Mouse (Mus musculus): ENCODE results near the gene Trim61. TPM values are rescaled to one million over a fixed set of nuclear protein-coding genes. Genes with fewer than 3 reads are reported as not detected.
A peak's percentile ranks its signal among the peaks of the same experiment; 100 is the strongest.

Trim61 gene
- total and polyA plus RNA-seq, 2 experiments = not detected

GRCm38 (mm10) chr8:65037117-65037533, 18.8 kb upstream of the Trim61 start, which contains the start of gene Apela:
Apela (minus strand) TSS chr8:65037336.
- H3K36me3 ChIP-seq (ENCODE audit: control insufficient read depth, insufficient read depth, low read length) = no peaks in the 10 kb centered on the region
- H3K4me1 ChIP-seq (ENCODE audit: control insufficient read depth, insufficient read depth, low read length) = peaks cover 2% of the 10 kb centered on the region; the same call in 1 of the 2 replicates
- no peak within 1 kb of the TSS for H3K9ac ChIP-seq (ENCODE audit: low read depth, low read length)
- no peak within 1 kb of the TSS for H3K27ac ChIP-seq (replicated peaks; ENCODE audit: insufficient read depth, low read depth, low read length)
- no peaks in the 10 kb centered on the region for H3K79me2 ChIP-seq (ENCODE audit: control insufficient read depth, insufficient read depth, low read length)
- TF ChIP-seq POLR2A (IDR thresholded peaks at IDR 0.05; ENCODE audit: extremely low read depth, insufficient read depth, low read length) (no peak), CTCF (IDR thresholded peaks at IDR 0.05; ENCODE audit: low read depth, low read length) (no peak)
- H3K4me3 ChIP-seq (ENCODE audit: insufficient read depth, low read depth, low read length) = no peak within 1 kb of the TSS; the same call in 1 of the 2 replicates
- 2% methylated on average over 8 of the region's 8 CpGs for WGBS
- no peaks in the 10 kb centered on the region; the same call in 1 of the 2 replicates for H3K27me3 ChIP-seq (ENCODE audit: control insufficient read depth, insufficient read depth, low read length)
- DNase-seq (ENCODE audit: extremely low read depth, low read depth, low spot score) = peak; percentile 68

- Histone ChIP-seq H3K36me3 (ENCODE audit: control insufficient read depth, insufficient read depth, low read length) (no peaks in the 10 kb centered on the region), H3K9ac (ENCODE audit: low read depth, low read length) (no peak overlapping the region), H3K27me3 (ENCODE audit: control insufficient read depth, insufficient read depth, low read length) (no peaks in the 10 kb centered on the region; the same call in 1 of the 2 replicates), H3K4me3 (ENCODE audit: insufficient read depth, low read depth, low read length) (no peak overlapping the region), H3K27ac (replicated peaks; ENCODE audit: insufficient read depth, low read depth, low read length) (no peak overlapping the region), H3K4me1 (ENCODE audit: control insufficient read depth, insufficient read depth, low read length) (peaks cover 2% of the 10 kb centered on the region; the same call in 1 of the 2 replicates), H3K79me2 (ENCODE audit: control insufficient read depth, insufficient read depth, low read length) (no peaks in the 10 kb centered on the region)
- 70% methylated on average over 2 of the region's 2 CpGs for WGBS
- no peak for DNase-seq (ENCODE audit: extremely low read depth, low read depth, low spot score)
- TF ChIP-seq CTCF (IDR thresholded peaks at IDR 0.05; ENCODE audit: low read depth, low read length) (no peak), POLR2A (IDR thresholded peaks at IDR 0.05; ENCODE audit: extremely low read depth, insufficient read depth, low read length) (no peak)
Observed at GRCm38 (mm10) chr8:65034136-65034535, 15.8 kb upstream of the Trim61 start.

- no peak for DNase-seq (ENCODE audit: extremely low read depth, low read depth, low spot score)
- Histone ChIP-seq H3K9ac (ENCODE audit: low read depth, low read length) (no peak overlapping the region), H3K27me3 (ENCODE audit: control insufficient read depth, insufficient read depth, low read length) (no peaks in the 10 kb centered on the region; the same call in 1 of the 2 replicates), H3K27ac (replicated peaks; ENCODE audit: insufficient read depth, low read depth, low read length) (no peak overlapping the region), H3K4me1 (ENCODE audit: control insufficient read depth, insufficient read depth, low read length) (peaks cover 2% of the 10 kb centered on the region; the same call in 1 of the 2 replicates), H3K36me3 (ENCODE audit: control insufficient read depth, insufficient read depth, low read length) (no peaks in the 10 kb centered on the region), H3K79me2 (ENCODE audit: control insufficient read depth, insufficient read depth, low read length) (no peaks in the 10 kb centered on the region), H3K4me3 (ENCODE audit: insufficient read depth, low read depth, low read length) (no peak overlapping the region)
- no peak for TF ChIP-seq POLR2A (IDR thresholded peaks at IDR 0.05; ENCODE audit: extremely low read depth, insufficient read depth, low read length)
- TF ChIP-seq CTCF (IDR thresholded peaks at IDR 0.05; ENCODE audit: low read depth, low read length) = no peak
- WGBS = 82% methylated on average over 13 of the region's 13 CpGs
Observed at GRCm38 (mm10) chr8:65033056-65033455, 14.7 kb upstream of the Trim61 start.

- no peak for DNase-seq (ENCODE audit: extremely low read depth, low read depth, low spot score)
- H3K36me3 ChIP-seq (ENCODE audit: control insufficient read depth, insufficient read depth, low read length) = no peaks in the 10 kb centered on the region
- TF ChIP-seq CTCF (IDR thresholded peaks at IDR 0.05; ENCODE audit: low read depth, low read length) (no peak), POLR2A (IDR thresholded peaks at IDR 0.05; ENCODE audit: extremely low read depth, insufficient read depth, low read length) (no peak)
- no peak overlapping the region for H3K4me3 ChIP-seq (ENCODE audit: insufficient read depth, low read depth, low read length)
- H3K27ac ChIP-seq (replicated peaks; ENCODE audit: insufficient read depth, low read depth, low read length) = no peak overlapping the region
- H3K4me1 ChIP-seq (ENCODE audit: control insufficient read depth, insufficient read depth, low read length) = no peaks in the 10 kb centered on the region
- H3K9ac ChIP-seq (ENCODE audit: low read depth, low read length) = no peak overlapping the region
- H3K27me3 ChIP-seq (ENCODE audit: control insufficient read depth, insufficient read depth, low read length) = no peaks in the 10 kb centered on the region; the same call in 1 of the 2 replicates
- WGBS = 100% methylated on average over 1 of the region's 1 CpGs
- no peaks in the 10 kb centered on the region for H3K79me2 ChIP-seq (ENCODE audit: control insufficient read depth, insufficient read depth, low read length)
Observed at GRCm38 (mm10) chr8:65032107-65032506, 13.8 kb upstream of the Trim61 start.

GRCm38 (mm10) chr8:65030735-65031485, 12.6 kb upstream of the Trim61 start:
- Histone ChIP-seq H3K4me3 (ENCODE audit: insufficient read depth, low read depth, low read length) (no peak overlapping the region), H3K9ac (ENCODE audit: low read depth, low read length) (no peak overlapping the region), H3K27ac (replicated peaks; ENCODE audit: insufficient read depth, low read depth, low read length) (no peak overlapping the region), H3K4me1 (ENCODE audit: control insufficient read depth, insufficient read depth, low read length) (no peaks in the 10 kb centered on the region), H3K36me3 (ENCODE audit: control insufficient read depth, insufficient read depth, low read length) (no peaks in the 10 kb centered on the region), H3K27me3 (ENCODE audit: control insufficient read depth, insufficient read depth, low read length) (no peaks in the 10 kb centered on the region; the same call in 1 of the 2 replicates), H3K79me2 (ENCODE audit: control insufficient read depth, insufficient read depth, low read length) (no peaks in the 10 kb centered on the region)
- TF ChIP-seq CTCF (IDR thresholded peaks at IDR 0.05; ENCODE audit: low read depth, low read length) = no peak
- TF ChIP-seq POLR2A (IDR thresholded peaks at IDR 0.05; ENCODE audit: extremely low read depth, insufficient read depth, low read length) = no peak
- 78% methylated on average over 4 of the region's 4 CpGs for WGBS
- DNase-seq (ENCODE audit: extremely low read depth, low read depth, low spot score) = no peak

- no peak overlapping the region for H3K4me3 ChIP-seq (ENCODE audit: insufficient read depth, low read depth, low read length)
- H3K36me3 ChIP-seq (ENCODE audit: control insufficient read depth, insufficient read depth, low read length) = no peaks in the 10 kb centered on the region
- no peak for DNase-seq (ENCODE audit: extremely low read depth, low read depth, low spot score)
- H3K79me2 ChIP-seq (ENCODE audit: control insufficient read depth, insufficient read depth, low read length) = no peaks in the 10 kb centered on the region
- H3K9ac ChIP-seq (ENCODE audit: low read depth, low read length) = no peak overlapping the region
- no peaks in the 10 kb centered on the region for H3K27me3 ChIP-seq (ENCODE audit: control insufficient read depth, insufficient read depth, low read length)
- H3K27ac ChIP-seq (replicated peaks; ENCODE audit: insufficient read depth, low read depth, low read length) = no peak overlapping the region
- H3K4me1 ChIP-seq (ENCODE audit: control insufficient read depth, insufficient read depth, low read length) = no peaks in the 10 kb centered on the region
- TF ChIP-seq POLR2A (IDR thresholded peaks at IDR 0.05; ENCODE audit: extremely low read depth, insufficient read depth, low read length) (no peak), CTCF (IDR thresholded peaks at IDR 0.05; ENCODE audit: low read depth, low read length) (no peak)
- 70% methylated on average over 4 of the region's 4 CpGs for WGBS
Observed at GRCm38 (mm10) chr8:65029776-65030175, 11.5 kb upstream of the Trim61 start.

All from liver, adult 2 months (tissue).